Mouse (Mus musculus) T-helper 1 cell (primary cell): Measurements from ENCODE around the gene Ttc30b.
"Not testable (repeated sequence)": the region's sequence is repeated elsewhere in the genome, so short reads cannot be mapped to it uniquely, and the experiment has no call there.

Source experiments
- in situ Hi-C: fragments of 300-600 bp; cut with MboI, MseI; formaldehyde crosslinking; loops from one replicate; pipeline ENCODE4 v1.15.1; 2025; ENCODE audit warnings: high pct_unique_total_duplicates

Ttc30b gene

GRCm38 (mm10) chr2:75938117-75939063, at the start of gene Ttc30b:
Ttc30b (minus strand) TSS chr2:75938585.
- in situ Hi-C loops, result loop anchor here (5.0 kb wide), 1 partner anchor 39 kb away; the partner anchor contains the start of gene Ttc30a2

- in situ Hi-C loops, result loop anchor here (5.0 kb wide), 1 partner anchor 85 kb away; no protein-coding TSS in a partner anchor
These were observed 49.4 kb upstream of the Ttc30b start for GRCm38 (mm10) chr2:75987739-75988138.

- in situ Hi-C loops, result loop anchor here (5.0 kb wide), 1 partner anchor 87 kb away; no protein-coding TSS in a partner anchor
These were observed 46.7 kb upstream of the Ttc30b start for GRCm38 (mm10) chr2:75985124-75985523.

- in situ Hi-C loops, result no loop called here
These were observed 45.5 kb upstream of the Ttc30b start for GRCm38 (mm10) chr2:75983847-75984246.

- in situ Hi-C loops, result no loop called here
These were observed 44.7 kb upstream of the Ttc30b start for GRCm38 (mm10) chr2:75983091-75983490.

- in situ Hi-C loops, result no loop called here
These were observed 44.2 kb upstream of the Ttc30b start for GRCm38 (mm10) chr2:75982626-75983025.

GRCm38 (mm10) chr2:75981440-75982081, 43.2 kb upstream of the Ttc30b start, which contains the start of gene Ttc30a1:
Ttc30a1 (minus strand) TSS chr2:75981967.
- in situ Hi-C loops, result not testable (repeated sequence)

- in situ Hi-C loops, result not testable (repeated sequence)
These were observed 42.6 kb upstream of the Ttc30b start for GRCm38 (mm10) chr2:75980933-75981439.

- in situ Hi-C loops, result loop anchor here (5.0 kb wide), 1 partner anchor 41 kb away; the partner anchor contains the start of gene Ttc30b
These were observed 39.5 kb upstream of the Ttc30b start, which contains the start of gene Ttc30a2 for GRCm38 (mm10) chr2:75977752-75978368. Ttc30a2 (minus strand) TSS chr2:75978170.

- in situ Hi-C loops, result loop anchor here (5.0 kb wide), 1 partner anchor 39 kb away; the partner anchor contains the start of gene Ttc30b
These were observed 37.7 kb upstream of the Ttc30b start for GRCm38 (mm10) chr2:75976070-75976469.

- in situ Hi-C loops, result no loop called here
These were observed 35.7 kb upstream of the Ttc30b start for GRCm38 (mm10) chr2:75974131-75974530.

- in situ Hi-C loops, result loop anchor here (5.0 kb wide), 2 partner anchors 78 to 183 kb away; no protein-coding TSS in a partner anchor
These were observed 26.6 kb upstream of the Ttc30b start for GRCm38 (mm10) chr2:75964972-75965371.

- in situ Hi-C loops, result loop anchor here (5.0 kb wide), 1 partner anchor 77 kb away; no protein-coding TSS in a partner anchor
These were observed 26.1 kb upstream of the Ttc30b start for GRCm38 (mm10) chr2:75964512-75964911.

- in situ Hi-C loops, result loop anchor here (5.0 kb wide), 1 partner anchor 77 kb away; no protein-coding TSS in a partner anchor
These were observed 25.7 kb upstream of the Ttc30b start for GRCm38 (mm10) chr2:75964051-75964450.

GRCm38 (mm10) chr2:75963211-75963840, 24.9 kb upstream of the Ttc30b start:
- in situ Hi-C loops, result loop anchor here (5.0 kb wide), 1 partner anchor 76 kb away; no protein-coding TSS in a partner anchor

GRCm38 (mm10) chr2:75960366-75961330, 22.3 kb upstream of the Ttc30b start:
- in situ Hi-C loops, result loop anchor here (5.0 kb wide), 1 partner anchor 73 kb away; no protein-coding TSS in a partner anchor

GRCm38 (mm10) chr2:75959850-75960365, 21.5 kb upstream of the Ttc30b start:
- in situ Hi-C loops, result loop anchor here (5.0 to 10.0 kb wide), 2 partner anchors 73 to 355 kb away; no protein-coding TSS in a partner anchor

- in situ Hi-C loops, result loop anchor here (10.0 kb wide), 1 partner anchor 355 kb away; no protein-coding TSS in a partner anchor
These were observed 20.9 kb upstream of the Ttc30b start for GRCm38 (mm10) chr2:75959183-75959849.
